Mouse (Mus musculus): ENCODE measurements around the gene Mmp23. TPM values are rescaled to one million over a fixed set of nuclear protein-coding genes. Genes with fewer than 3 reads are reported as not detected.
"Not testable (repeated sequence)": the region's sequence is repeated elsewhere in the genome, so short reads cannot be mapped to it uniquely, and the experiment has no call there.

Mmp23 gene
- polyA plus RNA-seq, 1 experiment from 2014 or later = 4.7 TPM

- Histone ChIP-seq H3K4me3 (no peak overlapping the region), H3K4me1 (replicated peaks) (peaks cover 13% of the 10 kb centered on the region), H3K36me3 (no peaks in the 10 kb centered on the region), H3K27ac (replicated peaks) (no peak overlapping the region), H3K4me2 (no peak overlapping the region), H3K9ac (no peak overlapping the region), H3K27me3 (no peaks in the 10 kb centered on the region), H3K9me3 (no peaks in the 10 kb centered on the region)
- no peak for ATAC-seq (ENCODE audit: low FRiP score, low read depth)
- 66% methylated on average over 2 of the region's 2 CpGs for WGBS
These were observed 18.9 kb upstream of the Mmp23 start for GRCm38 (mm10) chr4:155672082-155672481.

GRCm38 (mm10) chr4:155670236-155670635, 17.1 kb upstream of the Mmp23 start:
- H3K27me3 ChIP-seq; H3K36me3 ChIP-seq; H3K4me3 ChIP-seq; H3K4me2 ChIP-seq; H3K9me3 ChIP-seq; ATAC-seq (ENCODE audit: low FRiP score, low read depth); H3K27ac ChIP-seq (replicated peaks); H3K9ac ChIP-seq: not testable (repeated sequence)
- WGBS = 56% methylated on average over 4 of the region's 4 CpGs
- H3K4me1 ChIP-seq (replicated peaks) = peaks cover 19% of the 10 kb centered on the region

- H3K9me3 ChIP-seq = no peaks in the 10 kb centered on the region
- H3K36me3 ChIP-seq = 0 out of 2 replicates have a peak, but pooled peaks cover 7% of the 10 kb centered on the region
- H3K4me2 ChIP-seq = peak overlapping the region; percentile 90
- H3K4me1 ChIP-seq (replicated peaks) = peaks cover 19% of the 10 kb centered on the region
- H3K4me3 ChIP-seq = peak overlapping the region; percentile 80
- WGBS = 1% methylated on average over 8 of the region's 8 CpGs
- peak overlapping the region; percentile 88; the same call in 1 of the 2 replicates for H3K27ac ChIP-seq (replicated peaks)
- H3K27me3 ChIP-seq = no peaks in the 10 kb centered on the region
- ATAC-seq (ENCODE audit: low FRiP score, low read depth) = no peak; the same call in 1 of the 2 replicates
- H3K9ac ChIP-seq = peak overlapping the region; percentile 84; the same call in 1 of the 2 replicates
These were observed 16.5 kb upstream of the Mmp23 start for GRCm38 (mm10) chr4:155669598-155670075.

GRCm38 (mm10) chr4:155668689-155669597, 15.8 kb upstream of the Mmp23 start, which contains the start of gene Mib2:
Gene Mib2 (minus strand): TSS chr4:155669198.
- H3K27ac ChIP-seq (replicated peaks) = peak within 1 kb of the TSS; percentile 88
- peak; percentile 99 for ATAC-seq (ENCODE audit: low FRiP score, low read depth)
- peak within 1 kb of the TSS; percentile 80 for H3K4me3 ChIP-seq
- under 1% methylated on average over 73 of the region's 73 CpGs for WGBS
- peak within 1 kb of the TSS; percentile 84 for H3K9ac ChIP-seq
- peaks cover 19% of the 10 kb centered on the region for H3K4me1 ChIP-seq (replicated peaks)
- no peaks in the 10 kb centered on the region for H3K27me3 ChIP-seq
- peak within 1 kb of the TSS; percentile 90 for H3K4me2 ChIP-seq
- H3K9me3 ChIP-seq = no peaks in the 10 kb centered on the region
- H3K36me3 ChIP-seq = 0 out of 2 replicates have a peak, but pooled peaks cover 7% of the 10 kb centered on the region

- Histone ChIP-seq H3K36me3 (peaks cover 7% of the 10 kb centered on the region; the same call in 1 of the 2 replicates), H3K27me3 (no peaks in the 10 kb centered on the region), H3K9ac (no peak overlapping the region), H3K4me2 (no peak overlapping the region), H3K4me3 (no peak overlapping the region), H3K27ac (replicated peaks) (no peak overlapping the region), H3K4me1 (replicated peaks) (peaks cover 19% of the 10 kb centered on the region), H3K9me3 (no peaks in the 10 kb centered on the region)
- ATAC-seq (ENCODE audit: low FRiP score, low read depth) = no peak
These were observed 13.7 kb upstream of the Mmp23 start for GRCm38 (mm10) chr4:155666903-155667302.

- Histone ChIP-seq H3K4me2 (no peak overlapping the region), H3K27ac (replicated peaks) (no peak overlapping the region), H3K36me3 (peaks cover 38% of the 10 kb centered on the region), H3K9me3 (no peaks in the 10 kb centered on the region), H3K4me3 (no peak overlapping the region), H3K4me1 (replicated peaks) (no peaks in the 10 kb centered on the region), H3K9ac (no peak overlapping the region), H3K27me3 (peaks cover 17% of the 10 kb centered on the region)
- 75% methylated on average over 12 of the region's 12 CpGs for WGBS
- no peak for ATAC-seq (ENCODE audit: low FRiP score, low read depth)
These were observed 7.5 kb upstream of the Mmp23 start for GRCm38 (mm10) chr4:155660641-155661040.

GRCm38 (mm10) chr4:155658961-155659360, 5.8 kb upstream of the Mmp23 start:
- H3K4me1 ChIP-seq (replicated peaks) = peaks cover 15% of the 10 kb centered on the region
- peaks cover 33% of the 10 kb centered on the region for H3K27me3 ChIP-seq
- H3K9ac ChIP-seq = no peak overlapping the region
- no peak overlapping the region for H3K4me2 ChIP-seq
- no peak overlapping the region for H3K27ac ChIP-seq (replicated peaks)
- H3K9me3 ChIP-seq = no peaks in the 10 kb centered on the region
- WGBS = 97% methylated on average over 9 of the region's 10 CpGs
- H3K36me3 ChIP-seq = peaks cover 31% of the 10 kb centered on the region
- no peak for ATAC-seq (ENCODE audit: low FRiP score, low read depth)
- H3K4me3 ChIP-seq = no peak overlapping the region

- Histone ChIP-seq H3K9me3 (no peaks in the 10 kb centered on the region), H3K27ac (replicated peaks) (no peak overlapping the region), H3K4me3 (no peak overlapping the region), H3K9ac (no peak overlapping the region), H3K36me3 (peaks cover 38% of the 10 kb centered on the region), H3K4me2 (no peak overlapping the region), H3K4me1 (replicated peaks) (peaks cover 32% of the 10 kb centered on the region), H3K27me3 (peaks cover 57% of the 10 kb centered on the region)
- no peak for ATAC-seq (ENCODE audit: low FRiP score, low read depth)
- WGBS = 90% methylated on average over 13 of the region's 13 CpGs
These were observed 3.1 kb upstream of the Mmp23 start for GRCm38 (mm10) chr4:155656214-155656751.

- H3K4me1 ChIP-seq (replicated peaks) = peaks cover 32% of the 10 kb centered on the region
- H3K27me3 ChIP-seq = peaks cover 64% of the 10 kb centered on the region
- WGBS = 5% methylated on average over 52 of the region's 52 CpGs
- H3K4me2 ChIP-seq = peak overlapping the region; percentile 71
- peak overlapping the region; percentile 27 for H3K4me3 ChIP-seq
- peak; percentile 43 for ATAC-seq (ENCODE audit: low FRiP score, low read depth)
- H3K27ac ChIP-seq (replicated peaks) = no peak overlapping the region
- H3K9me3 ChIP-seq = no peaks in the 10 kb centered on the region
- H3K36me3 ChIP-seq = peaks cover 47% of the 10 kb centered on the region
- H3K9ac ChIP-seq = no peak overlapping the region
These were observed 1.5 kb upstream of the Mmp23 start for GRCm38 (mm10) chr4:155654456-155655298.

- peak overlapping the region; percentile 71 for H3K4me2 ChIP-seq
- no peak for ATAC-seq (ENCODE audit: low FRiP score, low read depth)
- peaks cover 32% of the 10 kb centered on the region for H3K4me1 ChIP-seq (replicated peaks)
- H3K27ac ChIP-seq (replicated peaks) = no peak overlapping the region
- peaks cover 50% of the 10 kb centered on the region for H3K36me3 ChIP-seq
- H3K27me3 ChIP-seq = peaks cover 64% of the 10 kb centered on the region
- no peaks in the 10 kb centered on the region for H3K9me3 ChIP-seq
- no peak overlapping the region for H3K4me3 ChIP-seq
- 1% methylated on average over 6 of the region's 6 CpGs for WGBS
- H3K9ac ChIP-seq = no peak overlapping the region
These were observed 935 bp upstream of the Mmp23 start for GRCm38 (mm10) chr4:155654183-155654455.

GRCm38 (mm10) chr4:155653451-155654182, 433 bp upstream of the Mmp23 start:
- H3K4me1 ChIP-seq (replicated peaks) = peaks cover 32% of the 10 kb centered on the region
- H3K9ac ChIP-seq = peak overlapping the region; percentile 32
- peaks cover 64% of the 10 kb centered on the region for H3K27me3 ChIP-seq
- no peak for ATAC-seq (ENCODE audit: low FRiP score, low read depth)
- H3K4me3 ChIP-seq = peak overlapping the region; percentile 34
- H3K27ac ChIP-seq (replicated peaks) = no peak overlapping the region
- H3K9me3 ChIP-seq = no peaks in the 10 kb centered on the region
- H3K4me2 ChIP-seq = peak overlapping the region; percentile 71
- WGBS = 3% methylated on average over 31 of the region's 31 CpGs
- peaks cover 53% of the 10 kb centered on the region for H3K36me3 ChIP-seq

Data from hindbrain, embryonic 15.5 days (tissue).